Mouse (Mus musculus): ENCODE data around the gene Asb18.

GRCm38 (mm10) chr1:89939981-89940726 lies 74.3 kb downstream of the Asb18 start:
- TF ChIP-seq POLR2A (IDR thresholded peaks at IDR 0.05; ENCODE audit: control insufficient read depth, extremely low read depth, insufficient read depth, low read length, poor library complexity) (no peak), CTCF (IDR thresholded peaks at IDR 0.05; ENCODE audit: borderline replicate concordance, control insufficient read depth, extremely low read depth, insufficient read depth, low read length, poor library complexity) (0 out of 2 replicates have a peak, but pooled peaks have one; percentile 39)
